ENCODE assay signal across 8 mouse cellular contexts in genomic region chr8:69902163-69903062, GRCm38 (mm10). TPM values are rescaled to one million over a fixed set of nuclear protein-coding genes. Genes with fewer than 3 reads are reported as not detected.
DNase-seq lines count a peak whose midpoint lies in the region; ATAC-seq and TF ChIP-seq lines count a peak whose summit lies in the region.

TSS of gene Tssk6 (plus strand) at chr8:69902184.
TSS of gene Ndufa13 (minus strand) at chr8:69902558.
TSS of gene Yjefn3 (minus strand) at chr8:69902712.

- H3K9me3 ChIP-seq in forebrain, embryonic 16.5 days (ENCODE audit: control insufficient read depth, low read length), result no peaks in the 10 kb centered on the region
- H3K9me3 ChIP-seq in intestine, embryonic 14.5 days (ENCODE audit: control insufficient read depth, low read length), result no peaks in the 10 kb centered on the region
- no peaks in the 10 kb centered on the region for H3K9me3 ChIP-seq in limb, embryonic 14.5 days (ENCODE audit: control insufficient read depth, low read length)
- no peaks in the 10 kb centered on the region for H3K9me3 ChIP-seq in midbrain, postnatal 0 days (ENCODE audit: low read length)

- H3K9ac ChIP-seq in forebrain, embryonic 16.5 days (replicated peaks; ENCODE audit: low read depth, low read length), result peak within 1 kb of the TSS; percentile 80
- H3K9ac ChIP-seq in intestine, embryonic 14.5 days (ENCODE audit: low read length), result peak within 1 kb of the TSS; percentile 66
- peak within 1 kb of the TSS; percentile 81 for H3K9ac ChIP-seq in limb, embryonic 14.5 days (ENCODE audit: low read depth, low read length, severe bottlenecking)
- H3K9ac ChIP-seq in midbrain, postnatal 0 days (replicated peaks; ENCODE audit: low read length, poor library complexity, severe bottlenecking), result peak within 1 kb of the TSS; percentile 83

- TF ChIP-seq POLR2A in limb, embryonic 14.5 days (IDR thresholded peaks at IDR 0.05; ENCODE audit: borderline replicate concordance, extremely low read depth, insufficient read depth, insufficient read length), result no peak

- peak within 1 kb of the TSS; percentile 98 for H3K4me2 ChIP-seq in forebrain, embryonic 16.5 days (ENCODE audit: low read length)
- peak within 1 kb of the TSS; percentile 97 for H3K4me2 ChIP-seq in intestine, embryonic 14.5 days (ENCODE audit: low read length)
- H3K4me2 ChIP-seq in limb, embryonic 14.5 days (replicated peaks; ENCODE audit: low read depth, low read length, severe bottlenecking), result peak within 1 kb of the TSS; percentile 93
- H3K4me2 ChIP-seq in midbrain, postnatal 0 days (ENCODE audit: low read depth, low read length, poor library complexity, severe bottlenecking), result peak within 1 kb of the TSS; percentile 97

- H3K36me3 ChIP-seq in forebrain, embryonic 16.5 days (ENCODE audit: control insufficient read depth, insufficient read depth), result no peaks in the 10 kb centered on the region
- H3K36me3 ChIP-seq in intestine, embryonic 14.5 days (ENCODE audit: control insufficient read depth, insufficient read depth, low read length), result peaks cover 13% of the 10 kb centered on the region
- peaks cover 6% of the 10 kb centered on the region for H3K36me3 ChIP-seq in limb, embryonic 14.5 days (ENCODE audit: control insufficient read depth, insufficient read depth, low read length)
- no peaks in the 10 kb centered on the region for H3K36me3 ChIP-seq in midbrain, postnatal 0 days (ENCODE audit: insufficient read depth, low read length)

- H3K4me1 ChIP-seq in forebrain, embryonic 16.5 days (replicated peaks; ENCODE audit: control insufficient read depth, insufficient read depth, low read length), result peaks cover 31% of the 10 kb centered on the region
- peaks cover 22% of the 10 kb centered on the region; the same call in 1 of the 2 replicates for H3K4me1 ChIP-seq in intestine, embryonic 14.5 days (replicated peaks; ENCODE audit: control insufficient read depth, insufficient read depth, low read length)
- peaks cover 17% of the 10 kb centered on the region for H3K4me1 ChIP-seq in limb, embryonic 14.5 days (ENCODE audit: control insufficient read depth, insufficient read depth, low read length)
- peaks cover 18% of the 10 kb centered on the region; the same call in 1 of the 2 replicates for H3K4me1 ChIP-seq in midbrain, postnatal 0 days (ENCODE audit: insufficient read depth, low read length)

- H3K4me3 ChIP-seq in forebrain, embryonic 16.5 days (replicated peaks; ENCODE audit: low read length), result peak within 1 kb of the TSS; percentile 86
- peak within 1 kb of the TSS; percentile 64 for H3K4me3 ChIP-seq in intestine, embryonic 14.5 days (ENCODE audit: low read depth, low read length)
- peak within 1 kb of the TSS; percentile 73 for H3K4me3 ChIP-seq in limb, embryonic 14.5 days (replicated peaks; ENCODE audit: low read length)
- peak within 1 kb of the TSS; percentile 72 for H3K4me3 ChIP-seq in midbrain, postnatal 0 days (ENCODE audit: low read depth, low read length)

- H3K27me3 ChIP-seq in forebrain, embryonic 16.5 days (replicated peaks; ENCODE audit: control insufficient read depth, insufficient read depth, low read length), result no peaks in the 10 kb centered on the region
- no peaks in the 10 kb centered on the region for H3K27me3 ChIP-seq in intestine, embryonic 14.5 days (replicated peaks; ENCODE audit: control insufficient read depth, insufficient read depth, low read length)
- H3K27me3 ChIP-seq in limb, embryonic 14.5 days (ENCODE audit: control insufficient read depth, insufficient read depth, low read length), result no peaks in the 10 kb centered on the region
- H3K27me3 ChIP-seq in midbrain, postnatal 0 days (ENCODE audit: insufficient read depth, low read length), result no peaks in the 10 kb centered on the region

- peak; percentile 2 for ATAC-seq in forebrain, embryonic 16.5 days
- peak; percentile 29 for ATAC-seq in intestine, embryonic 14.5 days (replicated peaks; ENCODE audit: low FRiP score, low TSS enrichment, low read depth)
- ATAC-seq in limb, embryonic 14.5 days (ENCODE audit: low FRiP score, low read depth), result peak; percentile 32
- peak; percentile 47 for ATAC-seq in midbrain, postnatal 0 days (ENCODE audit: low FRiP score)

- peak; percentile 18 for DNase-seq in ovary, adult 18-20 months (ENCODE audit: low spot score)
- DNase-seq in ovary, postnatal 10 days (ENCODE audit: low spot score), result no peak
- DNase-seq in cerebellum, adult 11 months, result peak; percentile 67
- no peak for DNase-seq in intestine, embryonic 14.5 days (ENCODE audit: low spot score)
- no peak for DNase-seq in limb, embryonic 14.5 days (ENCODE audit: low spot score)
- no peak for DNase-seq in midbrain, postnatal 0 days (ENCODE audit: low spot score)
- peak; percentile 48 to 51 for DNase-seq in thymus, postnatal 10 days (ENCODE audit: low spot score in 2 of 2)

- WGBS in forebrain, embryonic 16.5 days, result 4% methylated on average over 89 of the region's 89 CpGs
- WGBS in intestine, embryonic 14.5 days, result 5% methylated on average over 89 of the region's 89 CpGs
- 2% methylated on average over 86 of the region's 89 CpGs for WGBS in limb, embryonic 14.5 days
- 6% methylated on average over 88 of the region's 89 CpGs for WGBS in midbrain, postnatal 0 days

- TF ChIP-seq CTCF in midbrain, postnatal 0 days (IDR thresholded peaks at IDR 0.05), result peak; percentile 38

- peak within 1 kb of the TSS; percentile 88 for H3K27ac ChIP-seq in forebrain, embryonic 16.5 days (ENCODE audit: low read length)
- peak within 1 kb of the TSS; percentile 87 for H3K27ac ChIP-seq in intestine, embryonic 14.5 days (ENCODE audit: low read depth)
- peak within 1 kb of the TSS; percentile 89 for H3K27ac ChIP-seq in limb, embryonic 14.5 days (replicated peaks; ENCODE audit: low read depth, low read length)
- peak within 1 kb of the TSS; percentile 90 for H3K27ac ChIP-seq in midbrain, postnatal 0 days (ENCODE audit: low read depth, low read length)

RNA-seq across cellular contexts. Expression of gene Tssk6, which starts in this region (rescaled TPM):
- polyA plus RNA-seq in forebrain, embryonic 16.5 days (2015; fragmentation: Nextera tagmentation; extraction: Ambion mirVana), result 2.7 and 2.8 TPM in 2 replicates
- polyA plus RNA-seq in intestine, embryonic 14.5 days (2014; fragmentation: Nextera tagmentation; extraction: Ambion mirVana), result 3.3 and 4.0 TPM in 2 replicates
- 0.84 and 1.2 TPM in 2 replicates for polyA plus RNA-seq in limb, embryonic 14.5 days (2012; rRNA removed)
- polyA plus RNA-seq in limb, embryonic 14.5 days (2014; fragmentation: Nextera tagmentation; extraction: Ambion mirVana), result 4.1 TPM in 2 replicates
- not detected in 2 replicates for total RNA-seq in midbrain, postnatal 0 days (2014; rRNA removed)
- polyA plus RNA-seq in midbrain, postnatal 0 days (2015; fragmentation: Nextera tagmentation; extraction: Ambion mirVana), result 4.4 and 4.6 TPM in 2 replicates

RNA-seq across cellular contexts. Expression of gene Ndufa13, which starts in this region (rescaled TPM):
- polyA plus RNA-seq in forebrain, embryonic 16.5 days (2015; fragmentation: Nextera tagmentation; extraction: Ambion mirVana), result 144 and 145 TPM in 2 replicates
- 215 and 222 TPM in 2 replicates for polyA plus RNA-seq in intestine, embryonic 14.5 days (2014; fragmentation: Nextera tagmentation; extraction: Ambion mirVana)
- 85.3 and 97.4 TPM in 2 replicates for polyA plus RNA-seq in limb, embryonic 14.5 days (2012; rRNA removed)
- polyA plus RNA-seq in limb, embryonic 14.5 days (2014; fragmentation: Nextera tagmentation; extraction: Ambion mirVana), result 187 and 190 TPM in 2 replicates
- 55.6 and 86.8 TPM in 2 replicates for total RNA-seq in midbrain, postnatal 0 days (2014; rRNA removed)
- 239 and 243 TPM in 2 replicates for polyA plus RNA-seq in midbrain, postnatal 0 days (2015; fragmentation: Nextera tagmentation; extraction: Ambion mirVana)

RNA-seq across cellular contexts. Expression of gene Yjefn3, which starts in this region (rescaled TPM):
- 6.7 and 10.1 TPM in 2 replicates for polyA plus RNA-seq in forebrain, embryonic 16.5 days (2015; fragmentation: Nextera tagmentation; extraction: Ambion mirVana)
- 4.1 and 5.0 TPM in 2 replicates for polyA plus RNA-seq in intestine, embryonic 14.5 days (2014; fragmentation: Nextera tagmentation; extraction: Ambion mirVana)
- polyA plus RNA-seq in limb, embryonic 14.5 days (2012; rRNA removed), result 5.4 and 8.6 TPM in 2 replicates
- polyA plus RNA-seq in limb, embryonic 14.5 days (2014; fragmentation: Nextera tagmentation; extraction: Ambion mirVana), result 4.2 and 5.5 TPM in 2 replicates
- total RNA-seq in midbrain, postnatal 0 days (2014; rRNA removed), result 7.6 and 8.0 TPM in 2 replicates
- polyA plus RNA-seq in midbrain, postnatal 0 days (2015; fragmentation: Nextera tagmentation; extraction: Ambion mirVana), result 13.4 and 15.4 TPM in 2 replicates

Comparison
In these comparisons a context has a peak if more than half of its experiments do, and no peak if none do; other contexts are left out.
1. DNase-seq: peak in ovary, adult 18-20 months (single experiment), cerebellum, adult 11 months (single experiment) and thymus, postnatal 10 days (2 of 2); none in ovary, postnatal 10 days (single experiment), intestine, embryonic 14.5 days (single experiment), limb, embryonic 14.5 days (single experiment) and midbrain, postnatal 0 days (single experiment).
2. Peak in every context shown above with its lines, with median percentiles within 50 percentile points of each other: ATAC-seq, H3K27ac ChIP-seq, H3K4me2 ChIP-seq, H3K4me3 ChIP-seq and H3K9ac ChIP-seq.